Mouse (Mus musculus) myocyte (in vitro differentiated cells): ENCODE measurements around the gene Tmem233. TPM values are rescaled to one million over a fixed set of nuclear protein-coding genes. Genes with fewer than 3 reads are reported as not detected.
A peak's percentile ranks its signal among the peaks of the same experiment; 100 is the strongest.

Experiments
- H3K27me3 ChIP-seq: one replicate; pipeline ENCODE4 v1.6.1; 2011; ENCODE audit not compliant: control insufficient read depth, insufficient read depth, insufficient read length
- H3K36me3 ChIP-seq: one replicate; pipeline ENCODE4 v1.6.1; 2011; ENCODE audit not compliant: control insufficient read depth, insufficient read depth
- H3K4me2 ChIP-seq: one replicate; pipeline ENCODE4 v1.6.1; 2011; ENCODE audit warnings: low read depth, control low read depth
- H3K4me3 ChIP-seq: one replicate; pipeline ENCODE4 v1.5.1; 2011; ENCODE audit warnings: mild to moderate bottlenecking, control low read depth, moderate library complexity
- H3K79me2 ChIP-seq: one replicate; pipeline ENCODE4 v1.6.1; 2011; ENCODE audit not compliant: control insufficient read depth, insufficient read depth
- H3ac ChIP-seq: one replicate; pipeline ENCODE4 v1.6.1; 2011; ENCODE audit not compliant: control insufficient read depth, insufficient read length
- CEBPB ChIP-seq: IDR thresholded peaks from 2 replicates; pipeline ENCODE4 v1.6.1; 2011; ENCODE audit warnings: mild to moderate bottlenecking, moderate library complexity; ENCODE audit not compliant: poor library complexity, insufficient read depth, severe bottlenecking
- E2F4 ChIP-seq: IDR thresholded peaks from one replicate; pipeline ENCODE4 v1.6.1; 2011; ENCODE audit warnings: mild to moderate bottlenecking, control low read depth, moderate library complexity; ENCODE audit not compliant: insufficient read depth
- MAX ChIP-seq: IDR thresholded peaks from one replicate; pipeline ENCODE4 v1.6.1; 2011; ENCODE audit warnings: low read depth, mild to moderate bottlenecking, control low read depth
- MYOD1 ChIP-seq, 3 experiments: IDR thresholded peaks; one replicate each; pipeline ENCODE4 v1.6.1; 2011; ENCODE audit warnings: control low read depth in 2 of 3, low read depth in 2 of 3, mild to moderate bottlenecking in 2 of 3, moderate library complexity in 1 of 3; ENCODE audit not compliant: insufficient read length in 2 of 3, control insufficient read depth in 1 of 3
- MYOG ChIP-seq, 3 experiments: IDR thresholded peaks; one replicate each; pipeline ENCODE4 v1.6.1; 2011; ENCODE audit warnings: control low read depth in 2 of 3, low read depth in 2 of 3, mild to moderate bottlenecking in 2 of 3; ENCODE audit not compliant: insufficient read length in 2 of 3, control insufficient read depth in 1 of 3, insufficient read depth in 1 of 3
- POLR2A ChIP-seq: IDR thresholded peaks from one replicate; pipeline ENCODE4 v1.6.1; 2011; ENCODE audit warnings: low read depth, mild to moderate bottlenecking, control low read depth, moderate library complexity; ENCODE audit not compliant: insufficient read length
- POLR2AphosphoS2 ChIP-seq: IDR thresholded peaks from one replicate; pipeline ENCODE4 v1.6.1; 2011; ENCODE audit warnings: low read depth, control low read depth; ENCODE audit not compliant: insufficient read length
- REST ChIP-seq: IDR thresholded peaks from one replicate; pipeline ENCODE4 v1.6.1; 2011; ENCODE audit warnings: mild to moderate bottlenecking, control low read depth, moderate library complexity; ENCODE audit not compliant: insufficient read depth, insufficient read length
- SRF ChIP-seq: IDR thresholded peaks from one replicate; pipeline ENCODE4 v1.6.1; 2011; ENCODE audit warnings: low read depth; ENCODE audit not compliant: control insufficient read depth, insufficient read length
- TCF12 ChIP-seq: IDR thresholded peaks from one replicate; pipeline ENCODE4 v1.6.1; 2011; ENCODE audit warnings: mild to moderate bottlenecking, control low read depth; ENCODE audit not compliant: poor library complexity, insufficient read depth, severe bottlenecking
- TCF3 ChIP-seq: IDR thresholded peaks from one replicate; pipeline ENCODE4 v1.6.1; 2011; ENCODE audit warnings: low read depth, control low read depth; ENCODE audit not compliant: insufficient read length
- USF1 ChIP-seq: IDR thresholded peaks from one replicate; pipeline ENCODE4 v1.6.1; 2011; ENCODE audit warnings: low read depth, mild to moderate bottlenecking, control low read depth, moderate library complexity
- polyA plus RNA-seq: library from polyadenylated mRNA; unstranded; fragments of >200 nt; fragmentation: generic; extraction: Trizol; gene quantifications from one replicate; pipeline ENCODE4 v1.2.1, GENCODE M21; 2012; ENCODE audit warnings: missing spikeins

Gene Tmem233
- polyA plus RNA-seq, 1 experiment, result 0.04 TPM

DNA sequence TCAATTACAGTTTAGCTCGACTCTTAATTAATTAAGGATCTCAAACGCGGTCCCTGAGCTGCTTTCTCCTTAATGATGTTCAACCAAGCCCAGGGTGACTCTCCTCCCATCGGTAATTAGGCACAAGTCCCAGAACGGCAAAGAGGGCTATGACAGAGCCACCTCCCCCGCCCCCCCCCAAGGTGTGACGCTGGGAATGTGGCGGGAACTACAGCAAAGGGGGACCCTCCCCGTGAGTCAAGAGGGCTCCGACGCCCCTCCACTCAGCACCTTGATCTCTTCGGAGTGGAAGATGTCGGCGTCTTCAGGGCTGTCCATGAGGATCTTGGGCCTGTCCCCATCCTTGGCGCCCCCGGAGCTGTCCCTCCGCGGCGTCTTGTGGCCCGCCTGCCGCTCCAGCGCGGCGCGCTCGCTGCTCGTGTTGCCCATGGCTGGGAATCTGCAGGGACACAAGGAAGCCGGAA is 59.2 kb downstream of the Tmem233 start:
- TF ChIP-seq REST (no peak), MYOG (IDR thresholded peaks at IDR 0.05; ENCODE audit: control insufficient read depth in 1 of 3, insufficient read depth in 1 of 3, insufficient read length in 2 of 3, low read depth in 2 of 3) (no peak), POLR2A (no peak), TCF12 (no peak)
- peak overlapping the region; percentile 19 for H3ac ChIP-seq
- no peaks in the 10 kb centered on the region for H3K27me3 ChIP-seq
- peak overlapping the region; percentile 71 for H3K4me3 ChIP-seq
- H3K4me2 ChIP-seq, result peak overlapping the region; percentile 91
- peaks cover 23% of the 10 kb centered on the region for H3K79me2 ChIP-seq
- H3K36me3 ChIP-seq, result peaks cover 15% of the 10 kb centered on the region

DNA sequence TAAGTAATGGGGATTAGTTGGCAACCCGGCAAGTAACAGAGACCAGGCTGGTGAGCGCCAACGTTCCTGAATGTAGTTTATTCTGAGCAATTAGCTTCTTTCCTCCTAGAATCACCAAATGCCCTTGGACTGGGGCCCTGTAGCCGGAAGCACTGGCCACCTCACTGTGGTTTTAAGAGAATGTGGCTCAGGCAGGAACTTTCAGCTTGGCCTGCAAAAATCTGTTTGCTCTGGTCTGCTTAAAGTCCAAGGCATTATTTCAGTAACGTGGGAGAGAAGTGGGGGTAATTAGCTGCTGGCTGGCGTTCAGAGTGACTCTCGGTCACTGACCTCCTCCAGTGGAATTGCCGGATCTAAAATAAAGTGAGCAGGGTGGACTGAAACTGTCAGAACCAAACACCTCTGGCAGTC is 59.8 kb downstream of the Tmem233 start:
- Histone ChIP-seq H3ac (peak overlapping the region; percentile 19), H3K27me3 (no peaks in the 10 kb centered on the region), H3K36me3 (peaks cover 15% of the 10 kb centered on the region), H3K4me3 (peak overlapping the region; percentile 71), H3K4me2 (peak overlapping the region; percentile 91), H3K79me2 (peaks cover 23% of the 10 kb centered on the region)
- TF ChIP-seq TCF12, result no peak
- no peak for TF ChIP-seq MYOG (IDR thresholded peaks at IDR 0.05; ENCODE audit: control insufficient read depth in 1 of 3, insufficient read depth in 1 of 3, insufficient read length in 2 of 3, low read depth in 2 of 3)
- TF ChIP-seq USF1, result no peak
- no peak for TF ChIP-seq MYOD1 (IDR thresholded peaks at IDR 0.05; ENCODE audit: control insufficient read depth in 1 of 3, insufficient read length in 2 of 3, low read depth in 2 of 3)
- TF ChIP-seq CEBPB, result no peak
- TF ChIP-seq MAX, result no peak
- no peak for TF ChIP-seq POLR2AphosphoS2
- TF ChIP-seq POLR2A, result no peak

DNA sequence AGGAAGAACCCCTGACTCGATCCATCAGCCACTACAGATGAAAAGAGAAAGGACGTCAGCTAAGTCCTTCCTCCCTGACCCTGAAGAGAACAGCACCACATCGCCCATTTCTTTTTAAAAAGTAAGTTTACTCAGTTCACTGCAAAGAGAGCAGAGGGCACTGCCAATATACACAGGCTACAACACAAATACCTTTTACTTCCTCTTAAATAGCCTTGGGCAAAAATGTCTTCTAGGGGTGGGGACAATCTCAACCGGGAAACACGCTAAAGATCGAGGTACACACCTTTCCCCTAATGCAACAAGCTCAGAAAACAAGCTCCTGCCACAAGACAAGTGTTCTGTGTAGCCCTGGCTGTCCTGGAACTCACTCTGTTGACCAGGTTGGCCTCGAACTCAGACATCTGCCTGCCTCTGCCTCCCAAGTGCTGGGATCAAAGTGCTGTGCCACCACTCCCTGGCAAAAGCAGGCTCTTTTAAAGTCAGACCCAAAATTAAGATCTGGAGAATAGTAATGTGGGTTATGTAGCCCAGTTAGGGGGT is 60.3 kb downstream of the Tmem233 start:
- H3K36me3 ChIP-seq, result peaks cover 15% of the 10 kb centered on the region
- peak overlapping the region; percentile 71 for H3K4me3 ChIP-seq
- peak overlapping the region; percentile 19 for H3ac ChIP-seq
- no peak for TF ChIP-seq TCF3
- no peak for TF ChIP-seq MYOG (IDR thresholded peaks at IDR 0.05; ENCODE audit: control insufficient read depth in 1 of 3, insufficient read depth in 1 of 3, insufficient read length in 2 of 3, low read depth in 2 of 3)
- TF ChIP-seq POLR2AphosphoS2, result no peak
- no peak for TF ChIP-seq MYOD1 (IDR thresholded peaks at IDR 0.05; ENCODE audit: control insufficient read depth in 1 of 3, insufficient read length in 2 of 3, low read depth in 2 of 3)
- no peak for TF ChIP-seq REST
- no peak for TF ChIP-seq TCF12
- no peak for TF ChIP-seq E2F4
- TF ChIP-seq MAX, result no peak
- H3K27me3 ChIP-seq, result no peaks in the 10 kb centered on the region
- H3K4me2 ChIP-seq, result peak overlapping the region; percentile 91
- peaks cover 23% of the 10 kb centered on the region for H3K79me2 ChIP-seq

DNA sequence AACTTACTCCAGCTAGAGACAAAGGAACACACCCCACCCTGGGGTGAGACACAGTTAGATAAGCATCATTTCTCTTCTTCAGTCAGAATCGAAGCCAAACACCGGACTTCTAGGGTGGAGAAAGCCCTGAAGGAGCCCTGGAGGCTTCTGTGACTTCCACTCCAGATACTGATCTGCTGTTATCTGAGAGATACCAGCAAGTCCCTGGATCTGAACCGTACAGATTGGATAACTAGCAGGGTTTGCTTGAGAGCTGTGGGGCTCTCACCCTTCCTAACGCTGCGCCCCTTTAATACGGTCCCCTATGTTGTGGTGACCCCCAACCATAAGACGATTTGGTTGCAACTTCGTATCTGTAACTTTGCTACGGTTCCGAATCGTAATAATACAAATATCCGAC is 60.9 kb downstream of the Tmem233 start:
- Histone ChIP-seq H3K4me2 (no peak overlapping the region), H3ac (no peak overlapping the region), H3K79me2 (peaks cover 23% of the 10 kb centered on the region), H3K27me3 (no peaks in the 10 kb centered on the region), H3K36me3 (peaks cover 15% of the 10 kb centered on the region), H3K4me3 (no peak overlapping the region)
- TF ChIP-seq SRF (no peak), MAX (no peak), CEBPB (no peak), REST (no peak)

DNA sequence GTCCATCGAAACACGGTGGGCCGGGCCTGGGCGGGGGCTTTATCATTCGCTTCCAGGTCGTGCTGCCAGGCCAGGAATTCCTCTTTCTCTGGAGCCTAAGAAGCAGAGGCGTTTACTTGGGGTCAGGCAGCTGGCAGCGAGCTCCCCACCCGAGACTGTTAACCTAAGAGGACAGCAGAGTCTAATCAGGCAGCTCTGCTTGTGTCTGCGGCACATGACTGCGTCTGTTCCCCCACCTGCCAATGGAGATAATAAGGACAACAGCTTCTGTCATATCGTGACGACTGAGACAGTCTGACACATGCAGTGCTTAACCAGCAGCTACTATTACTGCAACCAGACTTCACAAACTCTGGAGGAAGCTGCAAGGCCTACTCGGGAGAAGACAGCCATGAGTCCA is 61.5 kb downstream of the Tmem233 start:
- Histone ChIP-seq H3K27me3 (no peaks in the 10 kb centered on the region), H3K79me2 (peaks cover 23% of the 10 kb centered on the region), H3K4me2 (no peak overlapping the region), H3ac (no peak overlapping the region), H3K4me3 (no peak overlapping the region), H3K36me3 (peaks cover 20% of the 10 kb centered on the region)
- TF ChIP-seq E2F4 (no peak), POLR2AphosphoS2 (no peak), USF1 (no peak), REST (no peak)

DNA sequence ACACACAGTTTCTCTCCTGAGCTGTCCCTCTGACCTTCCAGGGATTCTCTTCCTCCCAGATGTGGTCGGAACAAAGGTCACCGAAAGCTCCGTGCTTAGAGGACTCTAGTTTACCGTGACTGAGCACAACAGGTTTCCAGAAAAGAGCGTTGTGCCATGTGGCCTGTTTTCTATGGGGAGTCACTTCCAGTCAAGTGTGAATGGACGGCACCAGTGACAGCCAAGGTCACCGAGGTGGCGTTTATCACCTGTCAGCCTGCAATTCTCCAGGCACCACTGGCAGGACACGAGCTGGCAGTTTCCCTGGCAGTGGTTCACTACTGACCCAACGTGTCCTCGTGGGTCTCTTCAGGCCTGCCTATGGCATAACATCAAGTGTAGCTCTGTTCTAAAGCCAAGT is 63.7 kb downstream of the Tmem233 start:
- Histone ChIP-seq H3K27me3 (no peaks in the 10 kb centered on the region), H3ac (no peak overlapping the region), H3K36me3 (peaks cover 28% of the 10 kb centered on the region), H3K4me2 (no peak overlapping the region), H3K79me2 (peaks cover 23% of the 10 kb centered on the region), H3K4me3 (no peak overlapping the region)
- TF ChIP-seq REST (no peak), POLR2AphosphoS2 (no peak), E2F4 (no peak), MAX (no peak), MYOD1 (IDR thresholded peaks at IDR 0.05; ENCODE audit: control insufficient read depth in 1 of 3, insufficient read length in 2 of 3, low read depth in 2 of 3) (no peak), USF1 (no peak), POLR2A (no peak), TCF12 (no peak), CEBPB (no peak), TCF3 (no peak), SRF (no peak), MYOG (IDR thresholded peaks at IDR 0.05; ENCODE audit: control insufficient read depth in 1 of 3, insufficient read depth in 1 of 3, insufficient read length in 2 of 3, low read depth in 2 of 3) (no peak)
